Mouse (Mus musculus) heart, embryonic 10.5 days (tissue): Measurements from ENCODE around the gene Aspscr1. TPM values are rescaled to one million over a fixed set of nuclear protein-coding genes. Genes with fewer than 3 reads are reported as not detected.
A peak's percentile ranks its signal among the peaks of the same experiment; 100 is the strongest.

Source experiments
- DNase-seq: peaks from one replicate; pipeline ENCODE4 v3.0.0-alpha.2; 2017; ENCODE audit warnings: low spot score
- H3K27ac ChIP-seq: fragments of 300-500 bp; sonication (generic); 2 replicates; pipeline ENCODE4 v1.5.1; 2016; ENCODE audit warnings: mild to moderate bottlenecking
- H3K27me3 ChIP-seq: fragments of 300-500 bp; sonication (generic); 2 replicates; pipeline ENCODE4 v1.6.1; 2016; ENCODE audit warnings: mild to moderate bottlenecking; ENCODE audit not compliant: poor library complexity, insufficient read depth, severe bottlenecking
- H3K36me3 ChIP-seq: fragments of 300-500 bp; sonication (generic); 2 replicates; pipeline ENCODE4 v1.6.1; 2016; ENCODE audit warnings: mild to moderate bottlenecking, moderate library complexity
- H3K4me1 ChIP-seq: fragments of 300-500 bp; sonication (generic); 2 replicates; pipeline ENCODE4 v1.6.1; 2016; ENCODE audit warnings: mild to moderate bottlenecking
- H3K4me3 ChIP-seq: fragments of 300-500 bp; sonication (generic); 2 replicates; pipeline ENCODE4 v1.5.1; 2016; ENCODE audit warnings: mild to moderate bottlenecking, moderate library complexity
- H3K9me3 ChIP-seq: fragments of 300-500 bp; sonication (generic); 2 replicates; pipeline ENCODE4 v1.6.1; 2016; ENCODE audit warnings: mild to moderate bottlenecking, moderate library complexity
- WGBS: fragments of 180-500 bp; shearing (Covaris S2); methylation state at CpG from one replicate; pipeline ENCODE4 v1.1.7; 2016; 5-methylcytosine and 5-hydroxymethylcytosine counted together
- polyA plus RNA-seq: library from polyadenylated mRNA; unstranded; fragments of >200 nt; fragmentation: Nextera tagmentation; extraction: Ambion mirVana; gene quantifications from 2 replicates; pipeline ENCODE4 v1.2.1, GENCODE M21; 2016

Aspscr1 gene
- polyA plus RNA-seq, 1 experiment from 2014 or later, result 134 TPM

- 3% methylated on average over 53 of the region's 53 CpGs for WGBS
- Histone ChIP-seq H3K27ac (peak within 1 kb of the TSS; percentile 85), H3K4me3 (peak within 1 kb of the TSS; percentile 75), H3K27me3 (peaks cover 14% of the 10 kb centered on the region; the same call in 1 of the 2 replicates), H3K4me1 (peaks cover 36% of the 10 kb centered on the region), H3K36me3 (peaks cover 57% of the 10 kb centered on the region), H3K9me3 (no peaks in the 10 kb centered on the region)
- peak; percentile 100 for DNase-seq
Measured at GRCm38 (mm10) chr11:120713580-120714518, 41.1 kb downstream of the Aspscr1 start, which contains the start of the genes Cenpx and Lrrc45. Gene Cenpx, minus strand, starts transcription at chr11:120713738. Gene Lrrc45, plus strand, starts transcription at chr11:120713925.

GRCm38 (mm10) chr11:120714546-120714945, 41.8 kb downstream of the Aspscr1 start:
- Histone ChIP-seq H3K27me3 (peaks cover 18% of the 10 kb centered on the region; the same call in 1 of the 2 replicates), H3K4me1 (peaks cover 35% of the 10 kb centered on the region), H3K9me3 (no peaks in the 10 kb centered on the region), H3K4me3 (peak overlapping the region; percentile 75), H3K27ac (peak overlapping the region; percentile 85), H3K36me3 (peaks cover 56% of the 10 kb centered on the region)
- WGBS, result 42% methylated on average over 10 of the region's 10 CpGs
- no peak for DNase-seq

GRCm38 (mm10) chr11:120715131-120715530, 42.4 kb downstream of the Aspscr1 start:
- H3K36me3 ChIP-seq, result peaks cover 56% of the 10 kb centered on the region
- H3K27ac ChIP-seq, result no peak overlapping the region
- peaks cover 35% of the 10 kb centered on the region for H3K4me1 ChIP-seq
- H3K9me3 ChIP-seq, result no peaks in the 10 kb centered on the region
- 86% methylated on average over 9 of the region's 9 CpGs for WGBS
- peaks cover 24% of the 10 kb centered on the region for H3K27me3 ChIP-seq
- H3K4me3 ChIP-seq, result peak overlapping the region; percentile 75; the same call in 1 of the 2 replicates
- DNase-seq, result no peak

- no peak for DNase-seq
- 83% methylated on average over 9 of the region's 9 CpGs for WGBS
- peaks cover 36% of the 10 kb centered on the region for H3K4me1 ChIP-seq
- no peak overlapping the region for H3K4me3 ChIP-seq
- H3K27me3 ChIP-seq, result peaks cover 61% of the 10 kb centered on the region
- peaks cover 49% of the 10 kb centered on the region for H3K36me3 ChIP-seq
- H3K27ac ChIP-seq, result no peak overlapping the region
- no peaks in the 10 kb centered on the region for H3K9me3 ChIP-seq
Measured at GRCm38 (mm10) chr11:120719242-120719641, 46.5 kb downstream of the Aspscr1 start.

GRCm38 (mm10) chr11:120719841-120720376, 47.1 kb downstream of the Aspscr1 start:
- 91% methylated on average over 13 of the region's 13 CpGs for WGBS
- H3K4me3 ChIP-seq, result peak overlapping the region; percentile 13; the same call in 1 of the 2 replicates
- DNase-seq, result no peak

DNA sequence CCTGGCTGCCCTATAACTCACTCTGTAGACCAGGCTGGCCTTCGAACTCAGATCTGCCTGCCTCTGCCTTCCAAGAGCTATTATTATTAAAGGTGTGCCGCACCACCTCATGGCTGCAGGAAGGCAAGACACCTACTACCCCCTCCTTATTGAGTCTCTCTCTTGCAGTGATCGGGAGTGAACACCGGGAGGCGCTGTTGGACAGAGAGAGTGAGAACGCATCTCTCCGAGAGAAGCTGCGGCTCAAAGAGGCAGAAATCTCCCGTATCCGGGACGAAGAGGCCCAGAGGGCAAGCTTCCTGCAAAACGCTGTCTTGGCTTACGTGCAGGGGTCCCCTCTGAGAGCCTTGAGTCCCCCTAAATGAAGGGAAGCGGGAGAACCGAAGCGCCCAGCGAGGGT, 47.7 kb downstream of the Aspscr1 start:
- DNase-seq, result peak; percentile 93
- 10% methylated on average over 17 of the region's 17 CpGs for WGBS
- H3K27ac ChIP-seq, result peak overlapping the region; percentile 19
- H3K4me3 ChIP-seq, result peak overlapping the region; percentile 66
- H3K9me3 ChIP-seq, result no peaks in the 10 kb centered on the region
- H3K27me3 ChIP-seq, result peaks cover 71% of the 10 kb centered on the region
- peaks cover 25% of the 10 kb centered on the region for H3K4me1 ChIP-seq
- peaks cover 45% of the 10 kb centered on the region for H3K36me3 ChIP-seq

More at GRCm38 (mm10) chr11:120719841-120720376, 47.1 kb downstream of the Aspscr1 start:
- Histone ChIP-seq H3K36me3 (peaks cover 49% of the 10 kb centered on the region), H3K27ac (no peak overlapping the region), H3K4me1 (peaks cover 29% of the 10 kb centered on the region), H3K27me3 (peaks cover 66% of the 10 kb centered on the region), H3K9me3 (no peaks in the 10 kb centered on the region)

GRCm38 (mm10) chr11:120721124-120722066, 48.6 kb downstream of the Aspscr1 start, which contains the start of gene Rac3:
Gene Rac3, plus strand, starts transcription at chr11:120721470.
- no peak for DNase-seq
- under 1% methylated on average over 90 of the region's 90 CpGs for WGBS
- Histone ChIP-seq H3K4me1 (peaks cover 29% of the 10 kb centered on the region), H3K4me3 (peak within 1 kb of the TSS; percentile 66), H3K36me3 (peaks cover 37% of the 10 kb centered on the region), H3K27me3 (peaks cover 81% of the 10 kb centered on the region), H3K27ac (peak within 1 kb of the TSS; percentile 72), H3K9me3 (no peaks in the 10 kb centered on the region)

- Histone ChIP-seq H3K4me3 (peak overlapping the region; percentile 66), H3K4me1 (peaks cover 36% of the 10 kb centered on the region), H3K27ac (peak overlapping the region; percentile 72; the same call in 1 of the 2 replicates), H3K27me3 (peaks cover 84% of the 10 kb centered on the region), H3K36me3 (peaks cover 32% of the 10 kb centered on the region), H3K9me3 (no peaks in the 10 kb centered on the region)
- no peak for DNase-seq
- 22% methylated on average over 21 of the region's 21 CpGs for WGBS
Measured at GRCm38 (mm10) chr11:120722067-120722630, 49.4 kb downstream of the Aspscr1 start.

- Histone ChIP-seq H3K4me1 (peaks cover 36% of the 10 kb centered on the region), H3K9me3 (no peaks in the 10 kb centered on the region), H3K27me3 (peaks cover 82% of the 10 kb centered on the region), H3K27ac (no peak overlapping the region), H3K4me3 (no peak overlapping the region), H3K36me3 (peaks cover 24% of the 10 kb centered on the region)
- 82% methylated on average over 11 of the region's 11 CpGs for WGBS
- DNase-seq, result no peak
Measured at GRCm38 (mm10) chr11:120722761-120723382, 50.1 kb downstream of the Aspscr1 start.

- Histone ChIP-seq H3K4me3 (no peak overlapping the region), H3K4me1 (peaks cover 34% of the 10 kb centered on the region), H3K27ac (no peak overlapping the region), H3K9me3 (no peaks in the 10 kb centered on the region), H3K27me3 (peaks cover 82% of the 10 kb centered on the region), H3K36me3 (peaks cover 18% of the 10 kb centered on the region)
- WGBS, result 81% methylated on average over 7 of the region's 7 CpGs
- DNase-seq, result no peak
Measured at GRCm38 (mm10) chr11:120723509-120723908, 50.7 kb downstream of the Aspscr1 start.

DNA sequence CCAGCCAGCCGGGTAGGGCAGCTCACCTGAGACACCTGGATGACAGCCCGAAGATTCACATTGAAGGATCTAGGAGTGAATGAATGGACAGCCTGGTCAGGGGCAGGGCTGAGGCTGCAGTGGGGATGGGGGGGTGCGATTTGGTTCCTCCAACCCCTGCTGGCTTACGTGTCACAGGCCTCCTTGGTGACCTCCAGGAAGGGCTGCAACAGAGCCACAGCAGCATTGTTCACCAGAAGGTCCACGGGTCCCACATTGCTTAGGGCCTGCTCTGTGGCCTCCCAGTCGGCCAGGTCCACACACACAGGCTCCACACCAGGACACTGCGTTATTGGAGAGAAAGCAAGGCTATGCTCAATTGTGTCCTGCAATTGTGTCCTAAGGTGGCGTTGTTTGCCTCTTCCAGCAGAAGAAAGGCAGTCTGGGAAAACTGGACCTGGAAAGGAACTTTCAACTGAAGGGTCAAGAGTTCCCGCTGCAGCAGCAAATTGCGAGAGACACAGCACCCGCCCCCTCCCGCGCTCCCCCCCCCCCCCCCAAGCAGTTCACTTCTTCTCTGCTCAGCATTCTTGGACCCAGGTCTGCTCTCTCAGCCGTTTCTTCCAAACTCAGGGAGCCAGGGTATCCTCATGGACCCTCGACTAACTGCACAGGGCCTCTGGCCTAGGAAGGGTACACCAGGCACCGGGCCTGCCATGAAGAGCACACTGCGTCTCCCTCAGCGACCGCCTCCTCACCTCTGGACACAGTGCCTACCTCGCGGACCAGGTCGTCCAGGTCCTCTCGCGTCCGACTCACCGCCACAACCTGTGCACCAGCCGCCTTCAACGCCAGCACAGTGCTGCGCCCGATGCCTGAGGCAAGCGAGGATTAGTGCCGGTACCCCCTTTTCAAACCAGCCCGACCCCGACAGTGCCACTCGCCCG, 53.7 kb downstream of the Aspscr1 start:
- Histone ChIP-seq H3K27me3 (peaks cover 86% of the 10 kb centered on the region), H3K4me3 (peak overlapping the region; percentile 75), H3K4me1 (peaks cover 27% of the 10 kb centered on the region), H3K9me3 (no peaks in the 10 kb centered on the region), H3K36me3 (no peaks in the 10 kb centered on the region), H3K27ac (peak overlapping the region; percentile 42; the same call in 1 of the 2 replicates)
- 18% methylated on average over 36 of the region's 36 CpGs for WGBS
- no peak for DNase-seq
